Mouse (Mus musculus) limb, embryonic 12.5 days (tissue): ENCODE measurements around the gene Zfp286. TPM values are rescaled to one million over a fixed set of nuclear protein-coding genes. Genes with fewer than 3 reads are reported as not detected.
A peak's percentile ranks its signal among the peaks of the same experiment; 100 is the strongest.

Experiments
- ATAC-seq: fragments of 200-750 bp; cut with Nextera tagmentation; 2 replicates; pipeline ENCODE4 v1.8.0; 2017; ENCODE audit warnings: low read depth, moderate TSS enrichment; ENCODE audit not compliant: insufficient number of reproducible peaks, insufficient read depth, low FRiP score, low TSS enrichment
- H3K27ac ChIP-seq: fragments of 300-500 bp; sonication (generic); 2 replicates; pipeline ENCODE4 v1.5.1; 2016; ENCODE audit warnings: mild to moderate bottlenecking, moderate library complexity
- H3K27me3 ChIP-seq: fragments of 300-500 bp; sonication (generic); 2 replicates; pipeline ENCODE4 v1.6.1; 2016; ENCODE audit warnings: mild to moderate bottlenecking, moderate library complexity
- H3K36me3 ChIP-seq: fragments of 300-500 bp; sonication (generic); 2 replicates; pipeline ENCODE4 v1.6.1; 2016; ENCODE audit warnings: mild to moderate bottlenecking, moderate library complexity
- H3K4me1 ChIP-seq: fragments of 300-500 bp; sonication (generic); replicated peaks from 2 replicates; pipeline ENCODE4 v1.6.1; 2016
- H3K4me2 ChIP-seq: fragments of 300-500 bp; sonication (generic); 2 replicates; pipeline ENCODE4 v1.6.1; 2016; ENCODE audit warnings: mild to moderate bottlenecking, moderate library complexity
- H3K4me3 ChIP-seq: fragments of 300-500 bp; sonication (generic); replicated peaks from 2 replicates; pipeline ENCODE4 v1.5.1; 2016; ENCODE audit warnings: mild to moderate bottlenecking
- H3K9ac ChIP-seq: fragments of 300-500 bp; sonication (generic); replicated peaks from 2 replicates; pipeline ENCODE4 v1.6.1; 2016; ENCODE audit warnings: mild to moderate bottlenecking, moderate library complexity
- H3K9me3 ChIP-seq: fragments of 300-500 bp; sonication (generic); 2 replicates; pipeline ENCODE4 v1.6.1; 2016; ENCODE audit warnings: mild to moderate bottlenecking, moderate library complexity
- WGBS: fragments of 180-500 bp; shearing (Covaris S2); methylation state at CpG from one replicate; pipeline ENCODE4 v1.1.7; 2016; 5-methylcytosine and 5-hydroxymethylcytosine counted together
- polyA plus RNA-seq: library from polyadenylated mRNA; unstranded; fragments of >200 nt; fragmentation: Nextera tagmentation; extraction: Ambion mirVana; gene quantifications from 2 replicates; pipeline ENCODE4 v1.2.1, GENCODE M21; 2016

Zfp286 gene
- polyA plus RNA-seq, 1 experiment from 2014 or later: 37.5 TPM

DNA sequence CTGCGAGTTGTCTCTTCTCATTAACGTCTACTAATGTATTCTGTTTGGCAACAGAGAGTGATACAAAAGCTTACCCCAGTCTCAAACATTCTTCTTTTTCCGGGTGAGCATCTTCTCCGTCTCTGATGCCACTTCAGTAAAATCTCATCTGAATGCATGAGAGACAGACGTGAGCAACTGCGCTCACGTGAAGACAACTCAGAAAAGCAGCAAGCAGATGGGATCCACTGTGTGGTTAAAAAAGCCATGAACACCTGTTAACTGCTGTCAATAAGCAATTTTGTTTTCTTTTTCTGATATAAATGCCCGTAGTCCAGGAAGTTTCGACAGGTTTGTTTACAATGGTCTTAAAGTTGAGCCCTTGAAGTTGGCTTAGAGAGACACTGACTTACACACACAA is 42.0 kb downstream of the Zfp286 start:
- ATAC-seq: no peak
- H3K4me2 ChIP-seq: no peak overlapping the region
- H3K4me3 ChIP-seq: no peak overlapping the region
- H3K9ac ChIP-seq: no peak overlapping the region
- 72% methylated on average over 9 of the region's 9 CpGs for WGBS
- H3K27ac ChIP-seq: no peak overlapping the region
- no peaks in the 10 kb centered on the region for H3K9me3 ChIP-seq
- H3K36me3 ChIP-seq: no peaks in the 10 kb centered on the region
- peaks cover 40% of the 10 kb centered on the region for H3K27me3 ChIP-seq
- H3K4me1 ChIP-seq: peaks cover 13% of the 10 kb centered on the region

DNA sequence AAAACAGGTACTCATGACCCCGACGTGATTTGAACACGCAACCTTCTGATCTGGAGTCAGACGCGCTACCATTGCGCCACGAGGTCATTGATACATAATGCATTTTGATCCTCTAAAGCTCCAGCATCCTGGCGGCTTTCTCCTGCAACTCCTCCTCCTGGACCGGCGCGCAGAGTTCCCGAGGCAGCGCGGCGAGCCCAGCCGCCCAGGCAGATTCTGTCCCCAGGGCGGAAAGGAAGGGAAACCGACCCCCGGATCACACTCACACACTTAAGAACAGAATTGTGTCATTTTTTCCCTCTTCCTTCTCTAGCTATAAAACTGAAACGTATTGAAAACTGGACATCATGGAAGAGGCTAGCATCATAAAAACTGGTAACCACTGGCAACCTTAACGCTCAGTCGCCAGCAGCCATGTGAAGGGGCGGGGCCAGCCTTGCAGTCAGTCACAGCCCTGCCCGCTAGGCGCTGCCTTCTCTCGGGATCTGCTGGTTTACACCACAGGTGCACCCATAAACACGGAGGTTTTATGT is 43.2 kb downstream of the Zfp286 start:
- H3K36me3 ChIP-seq: no peaks in the 10 kb centered on the region
- H3K27ac ChIP-seq: no peak overlapping the region
- H3K9me3 ChIP-seq: no peaks in the 10 kb centered on the region
- peak overlapping the region; percentile 40 for H3K4me3 ChIP-seq
- H3K4me1 ChIP-seq: peaks cover 24% of the 10 kb centered on the region
- no peak overlapping the region for H3K9ac ChIP-seq
- peaks cover 36% of the 10 kb centered on the region for H3K27me3 ChIP-seq
- peak overlapping the region; percentile 69 for H3K4me2 ChIP-seq
- ATAC-seq: 0 out of 2 replicates have a peak, but pooled peaks have one; percentile 39
- WGBS: 2% methylated on average over 27 of the region's 27 CpGs

DNA sequence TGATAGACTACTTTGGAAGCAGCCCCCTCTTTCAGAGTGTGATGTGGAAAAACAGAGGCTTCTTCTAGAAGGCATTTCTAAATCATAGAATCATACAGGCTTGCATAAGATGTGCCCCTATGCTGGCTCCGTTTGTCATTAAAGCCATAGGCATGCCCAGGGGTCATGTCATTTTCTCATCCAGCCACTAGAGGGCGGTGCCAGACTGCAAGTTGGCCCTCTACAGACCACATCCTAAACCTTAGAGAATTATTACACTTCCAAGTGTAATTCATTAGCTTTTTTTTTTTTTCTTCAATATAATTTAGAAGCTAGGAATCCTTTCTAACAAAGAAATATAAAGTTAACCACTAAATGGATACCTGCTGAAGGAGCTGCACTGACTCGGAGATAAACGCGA is 45.2 kb downstream of the Zfp286 start:
- no peaks in the 10 kb centered on the region for H3K9me3 ChIP-seq
- no peak overlapping the region for H3K4me2 ChIP-seq
- WGBS: 49% methylated on average over 5 of the region's 5 CpGs
- H3K4me3 ChIP-seq: no peak overlapping the region
- no peaks in the 10 kb centered on the region for H3K36me3 ChIP-seq
- H3K9ac ChIP-seq: no peak overlapping the region
- H3K27ac ChIP-seq: no peak overlapping the region
- H3K27me3 ChIP-seq: peaks cover 25% of the 10 kb centered on the region
- ATAC-seq: no peak
- peaks cover 24% of the 10 kb centered on the region for H3K4me1 ChIP-seq

DNA sequence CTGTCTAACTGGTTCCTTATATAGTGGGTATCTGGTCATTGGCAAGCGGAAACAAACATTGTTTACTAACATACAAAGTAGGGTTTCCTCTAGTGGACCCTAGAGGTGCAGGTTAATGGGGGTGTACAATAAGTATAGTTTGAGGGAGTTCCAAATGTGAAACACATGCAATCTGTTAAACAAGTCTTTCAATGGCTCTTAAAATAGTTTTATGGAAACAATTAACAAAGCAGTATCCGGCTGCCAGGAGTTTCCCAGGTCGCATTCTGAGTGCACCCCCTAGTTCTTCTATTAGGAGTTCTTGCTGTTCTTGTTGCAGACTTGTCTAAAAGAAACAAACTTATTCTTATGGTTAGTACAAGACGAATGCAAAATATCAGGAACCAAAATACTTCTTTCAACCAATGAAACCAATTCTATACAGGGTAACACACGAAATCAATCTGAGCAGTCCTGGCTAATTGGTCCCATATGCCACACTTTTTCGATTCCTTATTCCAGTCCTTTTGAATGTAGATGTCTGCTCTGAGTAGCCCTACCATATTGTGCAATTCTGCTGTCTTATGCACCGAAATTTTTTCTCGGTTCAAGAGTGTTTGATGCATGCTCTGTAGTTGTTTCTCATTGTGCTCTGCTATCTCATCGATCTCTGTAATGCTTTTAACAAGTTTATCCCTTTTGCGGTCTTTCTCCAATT is 46.9 kb downstream of the Zfp286 start:
- H3K27me3 ChIP-seq: peaks cover 14% of the 10 kb centered on the region
- H3K36me3 ChIP-seq: no peaks in the 10 kb centered on the region
- no peak overlapping the region for H3K4me3 ChIP-seq
- ATAC-seq: peak; percentile 50; the same call in 1 of the 2 replicates
- H3K27ac ChIP-seq: peak overlapping the region; percentile 47; the same call in 1 of the 2 replicates
- H3K4me2 ChIP-seq: peak overlapping the region; percentile 17; the same call in 1 of the 2 replicates
- no peaks in the 10 kb centered on the region for H3K9me3 ChIP-seq
- peaks cover 24% of the 10 kb centered on the region for H3K4me1 ChIP-seq
- WGBS: 27% methylated on average over 10 of the region's 10 CpGs
- H3K9ac ChIP-seq: no peak overlapping the region

DNA sequence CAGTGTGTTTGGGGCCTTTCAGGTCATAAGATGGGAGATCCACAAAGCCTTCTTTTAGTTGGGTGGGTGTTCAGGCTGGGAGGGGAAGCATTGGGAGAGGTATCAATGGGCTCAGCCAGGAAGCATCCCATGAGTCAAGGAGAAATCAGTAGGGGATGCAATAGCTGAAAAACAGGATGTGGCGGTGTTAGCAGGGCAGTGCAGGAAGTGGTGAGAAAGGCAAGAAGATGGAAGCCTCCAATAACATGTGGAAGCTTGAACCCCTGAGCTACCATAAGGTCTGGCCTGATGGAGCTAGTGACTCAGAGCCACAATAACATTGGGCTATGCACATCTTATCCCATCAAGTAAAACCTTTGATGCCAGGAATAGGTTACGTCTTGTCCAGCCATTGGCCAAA is 48.1 kb downstream of the Zfp286 start:
- ATAC-seq: no peak
- no peaks in the 10 kb centered on the region for H3K36me3 ChIP-seq
- 0 out of 2 replicates have a peak, but pooled peaks cover 5% of the 10 kb centered on the region for H3K27me3 ChIP-seq
- H3K4me3 ChIP-seq: no peak overlapping the region
- no peak overlapping the region for H3K4me2 ChIP-seq
- peaks cover 24% of the 10 kb centered on the region for H3K4me1 ChIP-seq
- WGBS: 92% methylated on average over 2 of the region's 2 CpGs
- H3K27ac ChIP-seq: no peak overlapping the region
- H3K9me3 ChIP-seq: no peaks in the 10 kb centered on the region
- no peak overlapping the region for H3K9ac ChIP-seq

DNA sequence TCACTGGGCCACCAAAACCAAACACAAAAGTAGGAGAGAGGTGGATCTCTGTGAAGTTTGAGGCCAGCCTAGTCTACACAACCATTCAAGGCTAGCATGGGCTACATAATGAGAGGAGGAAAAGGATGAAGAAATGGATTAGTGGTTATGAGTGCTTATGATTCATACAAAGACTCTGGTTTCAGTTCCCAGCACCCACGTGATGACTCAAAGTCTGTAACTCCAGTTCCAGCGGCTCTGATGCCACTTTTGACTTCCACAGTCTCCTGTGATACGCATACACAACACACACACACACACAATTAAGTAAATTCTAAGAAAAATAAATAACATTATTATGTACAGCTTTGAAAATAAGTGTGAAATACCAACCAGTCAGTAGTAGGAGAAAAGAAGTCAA is 56.6 kb downstream of the Zfp286 start:
- 86% methylated on average over 3 of the region's 3 CpGs for WGBS
- no peak for ATAC-seq

DNA sequence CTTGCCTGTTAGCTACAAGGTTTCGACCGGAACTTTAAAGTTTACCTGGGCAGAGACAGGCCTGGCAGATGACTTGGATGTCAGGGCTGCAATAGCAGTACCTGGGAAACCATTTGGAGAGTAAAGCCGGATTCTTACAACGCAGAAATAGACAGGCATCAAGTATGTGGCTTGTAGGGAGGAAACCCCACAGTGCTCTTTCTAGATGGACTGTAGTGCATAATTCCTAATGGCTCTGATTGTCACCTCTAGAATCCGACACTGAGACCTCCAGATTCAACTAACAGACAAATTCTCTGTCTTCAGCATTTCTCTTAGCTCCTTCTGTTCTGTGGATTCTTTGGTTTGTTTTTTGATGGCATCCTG is 57.3 kb downstream of the Zfp286 start:
- Histone ChIP-seq H3K27ac (no peak overlapping the region), H3K4me1 (peaks cover 8% of the 10 kb centered on the region), H3K36me3 (peaks cover 24% of the 10 kb centered on the region), H3K9ac (no peak overlapping the region), H3K4me3 (peak overlapping the region; percentile 71), H3K4me2 (peak overlapping the region; percentile 70), H3K27me3 (peaks cover 4% of the 10 kb centered on the region), H3K9me3 (no peaks in the 10 kb centered on the region)
- 13% methylated on average over 5 of the region's 5 CpGs for WGBS
- ATAC-seq: no peak

More for the DNA sequence above, 56.6 kb downstream of the Zfp286 start:
- H3K4me3 ChIP-seq: no peak overlapping the region
- peaks cover 18% of the 10 kb centered on the region for H3K36me3 ChIP-seq
- no peaks in the 10 kb centered on the region for H3K9me3 ChIP-seq
- no peak overlapping the region for H3K27ac ChIP-seq
- H3K4me2 ChIP-seq: no peak overlapping the region
- H3K4me1 ChIP-seq: peaks cover 8% of the 10 kb centered on the region
- H3K9ac ChIP-seq: no peak overlapping the region
- peaks cover 4% of the 10 kb centered on the region for H3K27me3 ChIP-seq

DNA sequence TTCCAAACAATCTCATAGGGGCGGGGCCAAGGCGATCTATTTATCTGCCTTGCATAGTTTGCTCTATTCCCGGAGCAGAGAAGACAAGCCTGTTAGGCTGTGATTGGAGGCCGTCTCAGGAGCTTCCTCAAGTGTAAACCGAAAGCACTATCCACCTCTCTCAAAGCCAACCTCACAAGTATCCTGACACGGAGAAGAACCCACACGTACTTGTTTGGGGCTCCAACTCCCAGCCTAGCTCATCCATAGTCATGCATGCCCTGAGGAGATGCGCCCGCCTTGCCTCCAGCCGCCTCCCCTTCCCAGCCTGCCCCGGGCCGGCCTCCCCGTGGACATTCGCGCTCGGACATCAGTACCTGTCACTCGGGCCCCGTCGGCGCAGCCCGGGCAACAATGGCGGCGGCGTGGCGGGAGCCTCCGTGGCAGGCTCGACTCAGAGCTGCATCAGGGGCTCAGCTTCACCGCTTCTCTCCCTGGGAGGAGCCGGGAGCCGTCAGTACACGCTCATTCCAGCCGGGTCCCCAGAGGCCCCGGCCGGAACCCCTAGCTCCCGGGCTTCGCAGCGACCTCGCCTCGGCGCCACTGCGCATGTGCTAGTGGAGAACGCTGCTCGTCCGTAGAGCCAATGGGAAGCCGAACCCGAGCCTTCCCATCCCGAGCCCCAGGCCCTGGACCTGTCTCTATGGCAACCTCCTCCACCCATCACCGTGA is 57.8 kb downstream of the Zfp286 start, which contains the start of gene Zfp287:
Gene Zfp287 (minus strand): TSS at position 595 of the 711 bp plus-strand sequence.
- peaks cover 8% of the 10 kb centered on the region for H3K4me1 ChIP-seq
- H3K9ac ChIP-seq: peak within 1 kb of the TSS; percentile 88
- whole genome bisulfite sequencing: under 1% methylated on average over 48 of the region's 48 CpGs
- peak within 1 kb of the TSS; percentile 70 for H3K4me2 ChIP-seq
- no peaks in the 10 kb centered on the region for H3K9me3 ChIP-seq
- peaks cover 25% of the 10 kb centered on the region for H3K36me3 ChIP-seq
- ATAC-seq: peak; percentile 95
- H3K4me3 ChIP-seq: peak within 1 kb of the TSS; percentile 71
- H3K27me3 ChIP-seq: peaks cover 4% of the 10 kb centered on the region
- peak within 1 kb of the TSS; percentile 66 for H3K27ac ChIP-seq

DNA sequence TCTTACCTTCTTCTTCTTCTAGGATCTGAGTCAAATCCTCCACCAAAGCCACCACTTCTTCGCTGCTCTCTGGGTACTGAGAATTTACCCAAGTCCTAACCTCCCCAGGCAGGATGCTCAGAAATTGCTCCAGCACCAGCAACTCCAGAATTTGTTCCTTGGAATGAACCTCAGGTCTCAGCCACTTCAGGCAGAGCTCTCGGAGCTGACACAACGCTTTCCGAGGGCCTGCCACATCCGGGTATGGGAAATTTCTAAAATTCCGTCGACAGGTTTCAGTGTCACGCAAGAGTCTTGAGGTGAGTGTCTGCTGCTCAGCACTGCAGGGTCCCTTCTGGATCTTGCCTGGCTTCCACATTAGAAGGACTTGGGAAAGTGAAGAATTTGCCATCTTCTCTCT is 61.0 kb downstream of the Zfp286 start:
- Histone ChIP-seq H3K4me2 (no peak overlapping the region), H3K4me1 (peaks cover 8% of the 10 kb centered on the region), H3K9me3 (no peaks in the 10 kb centered on the region), H3K27me3 (no peaks in the 10 kb centered on the region), H3K4me3 (no peak overlapping the region), H3K36me3 (peaks cover 55% of the 10 kb centered on the region), H3K9ac (no peak overlapping the region), H3K27ac (no peak overlapping the region)
- WGBS: 92% methylated on average over 8 of the region's 8 CpGs
- ATAC-seq: no peak

DNA sequence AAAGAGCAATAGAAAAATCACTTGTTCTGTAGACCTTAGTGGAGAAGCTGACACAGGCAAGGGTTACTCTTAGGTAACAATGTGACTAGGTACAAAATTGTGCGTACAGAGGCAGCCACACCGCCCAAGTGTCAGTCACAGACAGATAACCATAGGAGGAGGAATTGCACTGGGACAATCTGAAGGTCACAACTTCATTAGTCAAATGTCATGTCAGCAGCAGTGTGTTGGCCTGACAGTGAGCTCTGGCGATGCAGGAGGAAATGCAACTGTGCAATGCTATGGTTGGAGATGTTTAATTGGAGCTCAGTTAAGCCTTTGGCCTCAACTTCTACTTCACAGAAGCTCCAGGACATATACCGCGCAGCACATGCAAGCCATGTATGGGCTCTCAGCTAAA is 78.6 kb downstream of the Zfp286 start:
- peaks cover 54% of the 10 kb centered on the region for H3K36me3 ChIP-seq

DNA sequence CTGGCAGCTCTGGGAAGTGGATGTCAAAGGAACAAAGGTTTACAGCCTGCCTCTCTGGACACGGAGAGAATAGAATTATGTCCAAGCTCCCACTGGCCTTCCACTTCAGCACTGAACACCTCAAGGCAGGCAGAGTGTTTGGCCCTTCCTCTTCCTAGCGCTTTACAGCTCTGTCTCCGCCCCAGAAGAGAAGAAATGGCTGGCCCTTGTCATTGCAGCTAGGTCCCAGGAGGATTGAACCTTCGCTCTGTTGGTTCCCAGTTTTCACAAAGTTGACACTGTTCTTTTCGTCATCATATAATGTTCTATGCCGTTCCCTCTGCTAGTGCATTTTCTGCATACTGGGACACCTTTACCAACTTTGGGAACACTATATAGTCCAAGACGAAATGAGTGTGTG is 81.0 kb downstream of the Zfp286 start:
- ATAC-seq: no peak

More for the DNA sequence above, 78.6 kb downstream of the Zfp286 start:
- no peaks in the 10 kb centered on the region for H3K4me1 ChIP-seq
- H3K27ac ChIP-seq: no peak overlapping the region
- H3K4me3 ChIP-seq: no peak overlapping the region
- WGBS: 93% methylated on average over 5 of the region's 5 CpGs
- no peak for ATAC-seq
- H3K9ac ChIP-seq: no peak overlapping the region
- H3K4me2 ChIP-seq: no peak overlapping the region
- no peaks in the 10 kb centered on the region for H3K27me3 ChIP-seq
- no peaks in the 10 kb centered on the region for H3K9me3 ChIP-seq

More for the DNA sequence above, 81.0 kb downstream of the Zfp286 start:
- H3K4me1 ChIP-seq: no peaks in the 10 kb centered on the region
- no peak overlapping the region for H3K9ac ChIP-seq
- H3K27me3 ChIP-seq: no peaks in the 10 kb centered on the region
- no peak overlapping the region for H3K4me3 ChIP-seq
- H3K9me3 ChIP-seq: no peaks in the 10 kb centered on the region
- H3K4me2 ChIP-seq: no peak overlapping the region
- 72% methylated on average over 7 of the region's 7 CpGs for WGBS
- peak overlapping the region; percentile 59 for H3K27ac ChIP-seq
- H3K36me3 ChIP-seq: peaks cover 32% of the 10 kb centered on the region
